Mouse (Mus musculus) hindbrain, embryonic 11.5 days (tissue): ENCODE measurements around the gene Atxn1. TPM values are rescaled to one million over a fixed set of nuclear protein-coding genes. Genes with fewer than 3 reads are reported as not detected.

Experiments used
- ATAC-seq: fragments of 200-750 bp; cut with Nextera tagmentation; 2 replicates; pipeline ENCODE4 v1.8.0; 2017; ENCODE audit warnings: mild to moderate bottlenecking, moderate TSS enrichment, moderate library complexity; ENCODE audit not compliant: low FRiP score
- DNase-seq: peaks from one replicate; pipeline ENCODE4 v3.0.0-alpha.2; 2015; ENCODE audit warnings: low spot score
- H3K27ac ChIP-seq: fragments of 300-500 bp; sonication (generic); 2 replicates; pipeline ENCODE4 v1.5.1; 2014; ENCODE audit warnings: mild to moderate bottlenecking, low read depth, low read length
- H3K27me3 ChIP-seq: fragments of 300-500 bp; sonication (generic); 2 replicates; pipeline ENCODE4 v1.6.1; 2014; ENCODE audit warnings: mild to moderate bottlenecking, low read length, moderate library complexity, mixed read lengths; ENCODE audit not compliant: control insufficient read depth, insufficient read depth
- H3K36me3 ChIP-seq: fragments of 300-500 bp; sonication (generic); 2 replicates; pipeline ENCODE4 v1.6.1; 2014; ENCODE audit warnings: mild to moderate bottlenecking, low read length, moderate library complexity, mixed read lengths; ENCODE audit not compliant: control insufficient read depth, insufficient read depth
- H3K4me1 ChIP-seq: fragments of 300-500 bp; sonication (generic); replicated peaks from 2 replicates; pipeline ENCODE4 v1.6.1; 2014; ENCODE audit warnings: low read length, mixed read lengths; ENCODE audit not compliant: control insufficient read depth, insufficient read depth
- H3K4me2 ChIP-seq: fragments of 300-500 bp; sonication (generic); replicated peaks from 2 replicates; pipeline ENCODE4 v1.6.1; 2014; ENCODE audit warnings: mild to moderate bottlenecking, low read depth, low read length
- H3K4me3 ChIP-seq: fragments of 300-500 bp; sonication (generic); 2 replicates; pipeline ENCODE4 v1.5.1; 2014; ENCODE audit warnings: low read depth, low read length
- H3K9ac ChIP-seq: fragments of 300-500 bp; sonication (generic); 2 replicates; pipeline ENCODE4 v1.6.1; 2014; ENCODE audit warnings: low read depth, low read length
- H3K9me3 ChIP-seq: fragments of 300-500 bp; sonication (generic); 2 replicates; pipeline ENCODE4 v1.6.1; 2016; ENCODE audit warnings: low read length; ENCODE audit not compliant: control insufficient read depth
- WGBS: fragments of 180-500 bp; shearing (Covaris S2); extraction: QIAGEN DNeasy Blood & Tissue Kit; methylation state at CpG from one replicate; pipeline ENCODE4 v1.1.7; 2014; 5-methylcytosine and 5-hydroxymethylcytosine counted together
- polyA plus RNA-seq: library from polyadenylated mRNA; unstranded; fragments of >200 nt; fragmentation: Nextera tagmentation; extraction: Ambion mirVana; gene quantifications from 2 replicates; pipeline ENCODE4 v1.2.1, GENCODE M21; 2014

Atxn1 gene
- polyA plus RNA-seq, 1 experiment from 2014 or later, result 3.2 TPM

- Histone ChIP-seq H3K4me3 (peak overlapping the region; percentile 80), H3K9me3 (no peaks in the 10 kb centered on the region), H3K4me2 (peak overlapping the region; percentile 77), H3K9ac (peak overlapping the region; percentile 81), H3K27ac (peak overlapping the region; percentile 92; the same call in 1 of the 2 replicates), H3K27me3 (peaks cover 9% of the 10 kb centered on the region; the same call in 1 of the 2 replicates), H3K36me3 (no peaks in the 10 kb centered on the region), H3K4me1 (0 out of 2 replicates have a peak, but pooled peaks cover 5% of the 10 kb centered on the region)
- WGBS, result under 1% methylated on average over 41 of the region's 41 CpGs
- ATAC-seq (peak; percentile 6; the same call in 1 of the 2 replicates), DNase-seq (peak; percentile 42)
These were observed 1.0 kb upstream of the Atxn1 start for GRCm38 (mm10) chr13:45965594-45966432.

- peak overlapping the region; percentile 80 for H3K4me3 ChIP-seq
- H3K27me3 ChIP-seq, result peaks cover 9% of the 10 kb centered on the region; the same call in 1 of the 2 replicates
- ATAC-seq, result peak; percentile 69
- H3K4me2 ChIP-seq, result peak overlapping the region; percentile 77
- DNase-seq, result peak; percentile 79
- peak overlapping the region; percentile 81 for H3K9ac ChIP-seq
- 0 out of 2 replicates have a peak, but pooled peaks cover 5% of the 10 kb centered on the region for H3K4me1 ChIP-seq
- no peaks in the 10 kb centered on the region for H3K9me3 ChIP-seq
- no peaks in the 10 kb centered on the region for H3K36me3 ChIP-seq
- WGBS, result 0% methylated on average over 26 of the region's 39 CpGs
- peak overlapping the region; percentile 92 for H3K27ac ChIP-seq
These were observed 416 bp downstream of the Atxn1 start for GRCm38 (mm10) chr13:45964331-45964852.

GRCm38 (mm10) chr13:45963497-45964330, 1.1 kb downstream of the Atxn1 start:
- under 1% methylated on average over 46 of the region's 95 CpGs for WGBS
- ATAC-seq (peak; percentile 69), DNase-seq (peak; percentile 82)
- Histone ChIP-seq H3K9ac (peak overlapping the region; percentile 81), H3K27ac (peak overlapping the region; percentile 92), H3K9me3 (no peaks in the 10 kb centered on the region), H3K4me3 (peak overlapping the region; percentile 80), H3K36me3 (no peaks in the 10 kb centered on the region), H3K4me2 (peak overlapping the region; percentile 77), H3K27me3 (peaks cover 9% of the 10 kb centered on the region; the same call in 1 of the 2 replicates), H3K4me1 (0 out of 2 replicates have a peak, but pooled peaks cover 5% of the 10 kb centered on the region)

GRCm38 (mm10) chr13:45962776-45963175, 2.0 kb downstream of the Atxn1 start:
- Histone ChIP-seq H3K9ac (peak overlapping the region; percentile 81), H3K4me3 (peak overlapping the region; percentile 80), H3K4me2 (peak overlapping the region; percentile 77), H3K36me3 (no peaks in the 10 kb centered on the region), H3K9me3 (no peaks in the 10 kb centered on the region), H3K4me1 (0 out of 2 replicates have a peak, but pooled peaks cover 5% of the 10 kb centered on the region), H3K27me3 (peaks cover 9% of the 10 kb centered on the region; the same call in 1 of the 2 replicates), H3K27ac (no peak overlapping the region)
- WGBS, result 6% methylated on average over 5 of the region's 5 CpGs
- DNase-seq, result no peak
- no peak for ATAC-seq

- DNase-seq (peak; percentile 62), ATAC-seq (no peak)
- 0 out of 2 replicates have a peak overlapping the region, but pooled peaks have one; percentile 20 for H3K4me2 ChIP-seq
- H3K9me3 ChIP-seq, result no peaks in the 10 kb centered on the region
- 13% methylated on average over 9 of the region's 9 CpGs for WGBS
- H3K4me3 ChIP-seq, result peak overlapping the region; percentile 80; the same call in 1 of the 2 replicates
- H3K27me3 ChIP-seq, result peaks cover 7% of the 10 kb centered on the region; the same call in 1 of the 2 replicates
- 0 out of 2 replicates have a peak, but pooled peaks cover 5% of the 10 kb centered on the region for H3K4me1 ChIP-seq
- H3K27ac ChIP-seq, result 0 out of 2 replicates have a peak overlapping the region, but pooled peaks have one; percentile 4
- no peaks in the 10 kb centered on the region for H3K36me3 ChIP-seq
- H3K9ac ChIP-seq, result no peak overlapping the region
These were observed 2.8 kb downstream of the Atxn1 start for GRCm38 (mm10) chr13:45961871-45962630.

GRCm38 (mm10) chr13:45960311-45960965, 4.4 kb downstream of the Atxn1 start:
- H3K9me3 ChIP-seq, result no peaks in the 10 kb centered on the region
- H3K27me3 ChIP-seq, result no peaks in the 10 kb centered on the region
- no peak overlapping the region for H3K4me3 ChIP-seq
- no peak overlapping the region for H3K4me2 ChIP-seq
- H3K9ac ChIP-seq, result no peak overlapping the region
- no peak for DNase-seq
- H3K27ac ChIP-seq, result no peak overlapping the region
- no peaks in the 10 kb centered on the region for H3K4me1 ChIP-seq
- H3K36me3 ChIP-seq, result no peaks in the 10 kb centered on the region
- no peak for ATAC-seq
- WGBS, result 55% methylated on average over 14 of the region's 14 CpGs

GRCm38 (mm10) chr13:45958306-45958705, 6.5 kb downstream of the Atxn1 start:
- no peaks in the 10 kb centered on the region for H3K9me3 ChIP-seq
- no peaks in the 10 kb centered on the region for H3K27me3 ChIP-seq
- H3K27ac ChIP-seq, result no peak overlapping the region
- no peak overlapping the region for H3K4me3 ChIP-seq
- ATAC-seq (no peak), DNase-seq (no peak)
- no peaks in the 10 kb centered on the region for H3K36me3 ChIP-seq
- H3K9ac ChIP-seq, result no peak overlapping the region
- WGBS, result 89% methylated on average over 4 of the region's 4 CpGs
- H3K4me1 ChIP-seq, result no peaks in the 10 kb centered on the region
- no peak overlapping the region for H3K4me2 ChIP-seq
